Mouse (Mus musculus): ENCODE results near the gene Nat8f6.
"Not testable (repeated sequence)": the region's sequence is repeated elsewhere in the genome, so short reads cannot be mapped to it uniquely, and the experiment has no call there.

- TF ChIP-seq CTCF (IDR thresholded peaks at IDR 0.05; ENCODE audit: extremely low read depth, insufficient read length, insufficient replicate concordance, low read depth, low read length); POLR2A (IDR thresholded peaks at IDR 0.05; ENCODE audit: low read depth, low read length): not testable (repeated sequence)
Measured at GRCm38 (mm10) chr6:85836827-85837226, 16.1 kb upstream of the Nat8f6 start.

Data from small intestine, adult 2 months (tissue).